14 mouse cellular contexts compared by ENCODE assay signal in genomic region chr16:85112254-85112653, GRCm38 (mm10).
"Had no signal": no experiment of that assay in that cellular context is flagged by ENCODE, and none has a peak within 500 bp of the region (broad histone marks: within the 10 kb centered on the region; RNA-seq: fewer than 3 reads in every experiment).

No protein-coding gene starts in this region.

- H3K4me3 ChIP-seq: megakaryocyte, embryonic 14.5 days; midbrain, embryonic 13.5 days; midbrain, embryonic 15.5 days; neural tube, embryonic 12.5 days; stomach, embryonic 15.5 days had no signal

- ATAC-seq: midbrain, embryonic 13.5 days; midbrain, embryonic 15.5 days had no signal

- H3K27me3 ChIP-seq: megakaryocyte, embryonic 14.5 days; midbrain, embryonic 13.5 days; midbrain, embryonic 15.5 days; neural tube, embryonic 12.5 days; stomach, embryonic 15.5 days had no signal

- H3K27ac ChIP-seq: midbrain, embryonic 13.5 days; midbrain, embryonic 15.5 days; neural tube, embryonic 12.5 days; stomach, embryonic 15.5 days; stomach, postnatal 0 days had no signal

- H3K9ac ChIP-seq: lung, embryonic 14.5 days; midbrain, embryonic 13.5 days; midbrain, embryonic 15.5 days; neural tube, embryonic 12.5 days; stomach, embryonic 15.5 days had no signal

- H3K4me1 ChIP-seq: megakaryocyte, embryonic 14.5 days; stomach, embryonic 15.5 days had no signal

- H3K9me3 ChIP-seq: midbrain, embryonic 13.5 days; midbrain, embryonic 15.5 days; neural tube, embryonic 12.5 days; stomach, embryonic 15.5 days had no signal

- H3K36me3 ChIP-seq: midbrain, embryonic 13.5 days; stomach, embryonic 15.5 days had no signal

- DNase-seq: lung, embryonic 14.5 days; lung, postnatal 14 days; lung, postnatal 36 days; right cerebral cortex, postnatal 14 days; thymus, adult 2 months; thymus, postnatal 25 days; thymus, postnatal 4 days had no signal

- H3K4me2 ChIP-seq: lung, embryonic 14.5 days; midbrain, embryonic 11.5 days; midbrain, embryonic 13.5 days; midbrain, embryonic 15.5 days; neural tube, embryonic 12.5 days; stomach, embryonic 15.5 days had no signal
